In the genomic region with DNA sequence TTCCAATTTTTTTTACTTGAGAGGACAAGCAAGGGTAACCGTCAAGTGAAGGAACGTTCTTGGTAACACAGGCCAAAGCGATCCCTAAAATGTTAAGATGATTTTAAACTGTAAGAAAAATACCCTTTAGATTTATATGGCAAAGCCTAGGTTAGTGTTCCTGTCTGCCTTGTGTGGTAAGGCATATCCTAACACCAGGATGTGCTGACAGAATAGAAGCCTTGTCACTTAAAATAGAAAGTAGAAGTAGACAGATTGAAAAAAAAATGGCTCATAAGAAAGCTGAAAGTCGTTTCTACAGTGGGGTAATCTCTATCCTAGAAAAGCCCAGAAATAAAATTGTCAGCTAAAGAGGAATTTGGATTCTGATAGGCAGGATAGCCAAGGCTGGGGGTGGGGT, we compare ENCODE assay signal across 29 mouse cellular contexts. TPM values are rescaled to one million over a fixed set of nuclear protein-coding genes. Genes with fewer than 3 reads are reported as not detected.
DNase-seq lines count a peak whose midpoint lies in the region; ATAC-seq and TF ChIP-seq lines count a peak whose summit lies in the region.
"Had no signal": no experiment of that assay in that cellular context is flagged by ENCODE, and none has a peak within 500 bp of the region (broad histone marks: within the 10 kb centered on the region; RNA-seq: fewer than 3 reads in every experiment).

No protein-coding gene starts in this region.

- H3K27ac ChIP-seq in layer of hippocampus, adult 2 months: peak overlapping the region; percentile 86
- peak overlapping the region; percentile 56 for H3K27ac ChIP-seq in heart, embryonic 15.5 days
- no peak overlapping the region for H3K27ac ChIP-seq in gastrocnemius, adult 2 months
- H3K27ac ChIP-seq: embryonic facial prominence, embryonic 10.5 days; forebrain, embryonic 15.5 days; hindbrain, embryonic 15.5 days; intestine, embryonic 15.5 days; liver, embryonic 13.5 days; neural tube, embryonic 13.5 days had no signal

- 55% methylated on average over 4 of the region's 4 CpGs for WGBS in heart, embryonic 15.5 days

- no peaks in the 10 kb centered on the region for H3K27me3 ChIP-seq in heart, embryonic 15.5 days
- H3K27me3 ChIP-seq: forebrain, embryonic 15.5 days; hindbrain, embryonic 15.5 days; intestine, embryonic 15.5 days; liver, embryonic 13.5 days; megakaryocyte, embryonic 14.5 days; neural tube, embryonic 13.5 days had no signal

- intact Hi-C loops in gastrocnemius, adult 2 months (cut with DNase I): no loop called here

- no peak overlapping the region for H3K9ac ChIP-seq in heart, embryonic 15.5 days
- H3K9ac ChIP-seq: forebrain, embryonic 15.5 days; hindbrain, embryonic 15.5 days; intestine, embryonic 15.5 days; liver, embryonic 13.5 days; neural tube, embryonic 13.5 days had no signal

- no peak for TF ChIP-seq CTCF in layer of hippocampus, adult 2 months (conservative IDR thresholded peaks at IDR 0.05)
- no peak for TF ChIP-seq CTCF in gastrocnemius, adult 2 months (IDR thresholded peaks at IDR 0.05)

- H3K9me3 ChIP-seq in heart, embryonic 15.5 days (replicated peaks): no peaks in the 10 kb centered on the region
- H3K9me3 ChIP-seq: forebrain, embryonic 15.5 days; intestine, embryonic 15.5 days; liver, embryonic 13.5 days; neural tube, embryonic 13.5 days had no signal

- no peak overlapping the region for H3K4me3 ChIP-seq in layer of hippocampus, adult 2 months
- no peak overlapping the region for H3K4me3 ChIP-seq in heart, embryonic 15.5 days
- no peak overlapping the region for H3K4me3 ChIP-seq in gastrocnemius, adult 2 months
- H3K4me3 ChIP-seq: embryonic facial prominence, embryonic 10.5 days; forebrain, embryonic 15.5 days; hindbrain, embryonic 15.5 days; intestine, embryonic 15.5 days; liver, embryonic 13.5 days; megakaryocyte, embryonic 14.5 days; myocyte; neural tube, embryonic 13.5 days had no signal

- H3K4me2 ChIP-seq in heart, embryonic 15.5 days: peak overlapping the region; percentile 24; the same call in 1 of the 2 replicates
- H3K4me2 ChIP-seq: forebrain, embryonic 15.5 days; hindbrain, embryonic 15.5 days; intestine, embryonic 15.5 days; liver, embryonic 13.5 days; neural tube, embryonic 13.5 days had no signal

- peaks cover 17% of the 10 kb centered on the region for H3K4me1 ChIP-seq in heart, embryonic 15.5 days (replicated peaks)
- H3K4me1 ChIP-seq: embryonic facial prominence, embryonic 10.5 days; forebrain, embryonic 15.5 days; hindbrain, embryonic 15.5 days; intestine, embryonic 15.5 days; liver, embryonic 13.5 days; megakaryocyte, embryonic 14.5 days; neural tube, embryonic 13.5 days had no signal

- ATAC-seq in frontal cortex, adult (ENCODE audit: low TSS enrichment): peak; percentile 67
- no peak; the same call in 1 of the 2 replicates for ATAC-seq in heart, embryonic 15.5 days (replicated peaks; ENCODE audit: insufficient number of reproducible peaks, insufficient read depth, low FRiP score, low read depth)
- ATAC-seq in megakaryocyte-erythroid progenitor cell, adult 5-6 weeks (replicated peaks; ENCODE audit: low FRiP score, low TSS enrichment, poor library complexity, severe bottlenecking): no peak
- ATAC-seq: forebrain, embryonic 15.5 days; intestine, embryonic 15.5 days; midbrain, embryonic 16.5 days had no signal

- H3K36me3 ChIP-seq in heart, embryonic 15.5 days: no peaks in the 10 kb centered on the region
- H3K36me3 ChIP-seq: embryonic facial prominence, embryonic 10.5 days; forebrain, embryonic 15.5 days; hindbrain, embryonic 15.5 days; intestine, embryonic 15.5 days; liver, embryonic 13.5 days; neural tube, embryonic 13.5 days had no signal

- no peak for DNase-seq in frontal cortex, adult 2 months (ENCODE audit: extremely low spot score in 1 of 2, low spot score in 1 of 2)
- no peak for DNase-seq in layer of hippocampus, adult 2 months (ENCODE audit: low spot score in 2 of 2)
- no peak for DNase-seq in layer of hippocampus, postnatal 25 days (ENCODE audit: extremely low spot score in 1 of 2, low spot score in 1 of 2)
- no peak for DNase-seq in gastrocnemius, adult 2 months
- DNase-seq: adrenal gland, postnatal 10 days; cerebellum, adult 8-10 months; gastrocnemius, postnatal 25 days; kidney, adult 9 months; kidney, postnatal 25 days; liver, embryonic 13.5 days; lung, adult 2 months; thymus, postnatal 25 days had no signal

RNA-seq across cellular contexts. Expression of gene 1700020N01Rik, which starts 58.4 kb away (rescaled TPM):
- 0.16 TPM in 1 of 2 replicates, not detected in the other for polyA plus RNA-seq in frontal cortex, adult 2 months (2012; rRNA removed)
- total RNA-seq in layer of hippocampus, adult 2 months (2021): not detected
- not detected for total RNA-seq in layer of hippocampus, postnatal 25 days (2021)
- polyA plus RNA-seq in heart, embryonic 15.5 days (2015; fragmentation: Nextera tagmentation; extraction: Ambion mirVana): not detected in 2 replicates
- total RNA-seq in megakaryocyte-erythroid progenitor cell, adult 5-6 weeks (2014; fragmentation: Nextera tagmentation): not detected in 2 replicates
- not detected in 2 replicates for total RNA-seq in megakaryocyte-erythroid progenitor cell, adult 5-6 weeks (2017)
- not detected for total RNA-seq in gastrocnemius, adult 2 months (2021)
- total RNA-seq: adrenal gland, postnatal 10 days; gastrocnemius, postnatal 25 days; hematopoietic stem cell, adult 5-6 weeks; layer of hippocampus, adult 8-10 months; left cerebral cortex, postnatal 36 days had no signal
- polyA plus RNA-seq: brain, embryonic 14.5 days; embryonic facial prominence, embryonic 10.5 days; forebrain, embryonic 15.5 days; hindbrain, embryonic 15.5 days; intestine, embryonic 15.5 days; limb, embryonic 14.5 days; liver, embryonic 13.5 days; lung, adult 2 months; midbrain, embryonic 16.5 days; myocyte; neural tube, embryonic 13.5 days; spleen, adult 2 months had no signal
